Mouse (Mus musculus) large intestine, adult 2 months (tissue): Measurements from ENCODE around the gene Acot6. TPM values are rescaled to one million over a fixed set of nuclear protein-coding genes. Genes with fewer than 3 reads are reported as not detected.
"Not testable (repeated sequence)": the region's sequence is repeated elsewhere in the genome, so short reads cannot be mapped to it uniquely, and the experiment has no call there.

Experiments used
- DNase-seq: peaks from one replicate; pipeline ENCODE4 v3.0.0-alpha.2; 2012; ENCODE audit warnings: low read depth, low spot score
- WGBS: fragments of 180-500 bp; shearing (Covaris S2); methylation state at CpG from one replicate; pipeline ENCODE4 v1.1.7; 2018; 5-methylcytosine and 5-hydroxymethylcytosine counted together
- polyA plus RNA-seq: library from polyadenylated mRNA; depleted of rRNA; stranded (reverse); fragments of >200 nt; gene quantifications from 2 replicates; pipeline ENCODE4 v1.2.3, GENCODE M21; 2012; rRNA removed

The Acot6 gene
- polyA plus RNA-seq, result 0.63 and 0.78 TPM in 2 replicates

GRCm38 (mm10) chr12:84100604-84101492 is at the start of gene Acot6:
Gene Acot6, plus strand, starts transcription at chr12:84100654.
- DNase-seq, result not testable (repeated sequence)
- WGBS, result under 1% methylated on average over 79 of the region's 80 CpGs

- not testable (repeated sequence) for DNase-seq
- 84% methylated on average over 5 of the region's 5 CpGs for WGBS
Measured at GRCm38 (mm10) chr12:84050744-84051143, 49.7 kb upstream of the Acot6 start.

- 81% methylated on average over 5 of the region's 5 CpGs for WGBS
- no peak for DNase-seq
Measured at GRCm38 (mm10) chr12:84051937-84052474, 48.4 kb upstream of the Acot6 start, which contains the start of gene Acot3. Gene Acot3, plus strand, starts transcription at chr12:84052144.

- DNase-seq, result no peak
- WGBS, result 96% methylated on average over 7 of the region's 7 CpGs
Measured at GRCm38 (mm10) chr12:84052609-84053008, 47.8 kb upstream of the Acot6 start.

- 11% methylated on average over 16 of the region's 16 CpGs for WGBS
- DNase-seq, result no peak
Measured at GRCm38 (mm10) chr12:84053173-84053572, 47.3 kb upstream of the Acot6 start.

GRCm38 (mm10) chr12:84053679-84054391 is 46.6 kb upstream of the Acot6 start:
- no peak for DNase-seq
- 3% methylated on average over 41 of the region's 46 CpGs for WGBS

GRCm38 (mm10) chr12:84060946-84061345 is 39.5 kb upstream of the Acot6 start:
- DNase-seq, result no peak
- 6% methylated on average over 2 of the region's 2 CpGs for WGBS

GRCm38 (mm10) chr12:84062336-84062735 is 38.1 kb upstream of the Acot6 start:
- DNase-seq, result no peak
- WGBS, result 78% methylated on average over 20 of the region's 20 CpGs

GRCm38 (mm10) chr12:84063228-84063627 is 37.2 kb upstream of the Acot6 start:
- WGBS, result 77% methylated on average over 5 of the region's 5 CpGs
- no peak for DNase-seq

GRCm38 (mm10) chr12:84063833-84064232 is 36.6 kb upstream of the Acot6 start:
- WGBS, result 73% methylated on average over 2 of the region's 2 CpGs
- no peak for DNase-seq

GRCm38 (mm10) chr12:84064621-84065020 is 35.8 kb upstream of the Acot6 start:
- no peak for DNase-seq
- WGBS, result 75% methylated on average over 8 of the region's 8 CpGs

- no peak for DNase-seq
- WGBS, result 78% methylated on average over 4 of the region's 4 CpGs
Measured at GRCm38 (mm10) chr12:84067752-84068151, 32.7 kb upstream of the Acot6 start.

GRCm38 (mm10) chr12:84068296-84068695 is 32.2 kb upstream of the Acot6 start:
- WGBS, result 73% methylated on average over 8 of the region's 8 CpGs
- DNase-seq, result no peak

GRCm38 (mm10) chr12:84068986-84069385 is 31.5 kb upstream of the Acot6 start, which contains the start of gene Acot5:
Gene Acot5, plus strand, starts transcription at chr12:84069325.
- DNase-seq, result no peak
- 29% methylated on average over 9 of the region's 9 CpGs for WGBS

GRCm38 (mm10) chr12:84069582-84069981 is 30.9 kb upstream of the Acot6 start:
- DNase-seq, result not testable (repeated sequence)
- 2% methylated on average over 48 of the region's 52 CpGs for WGBS

- DNase-seq, result no peak
- 93% methylated on average over 2 of the region's 2 CpGs for WGBS
Measured at GRCm38 (mm10) chr12:84071696-84072095, 28.8 kb upstream of the Acot6 start.

GRCm38 (mm10) chr12:84077371-84077990 is 23.0 kb upstream of the Acot6 start:
- WGBS, result 90% methylated on average over 4 of the region's 4 CpGs

GRCm38 (mm10) chr12:84083842-84084241 is 16.6 kb upstream of the Acot6 start:
- no peak for DNase-seq
- WGBS, result 66% methylated on average over 2 of the region's 2 CpGs

More at GRCm38 (mm10) chr12:84077371-84077990, 23.0 kb upstream of the Acot6 start:
- DNase-seq, result no peak

GRCm38 (mm10) chr12:84084581-84084980 is 15.9 kb upstream of the Acot6 start:
- DNase-seq, result no peak
- WGBS, result 30% methylated on average over 4 of the region's 4 CpGs

GRCm38 (mm10) chr12:84094666-84095065 is 5.8 kb upstream of the Acot6 start:
- not testable (repeated sequence) for DNase-seq
- 92% methylated on average over 5 of the region's 5 CpGs for WGBS
